Mouse (Mus musculus): Measurements from ENCODE around the gene Slco2a1.
"Not testable (repeated sequence)": the region's sequence is repeated elsewhere in the genome, so short reads cannot be mapped to it uniquely, and the experiment has no call there.

Gene Slco2a1

GRCm38 (mm10) chr9:103086736-103087135 lies 98.2 kb downstream of the Slco2a1 start:
- no peak for DNase-seq (ENCODE audit: low spot score)

- DNase-seq (ENCODE audit: low spot score), result no peak
These were observed 98.8 kb downstream of the Slco2a1 start for GRCm38 (mm10) chr9:103087301-103087700.

DNA sequence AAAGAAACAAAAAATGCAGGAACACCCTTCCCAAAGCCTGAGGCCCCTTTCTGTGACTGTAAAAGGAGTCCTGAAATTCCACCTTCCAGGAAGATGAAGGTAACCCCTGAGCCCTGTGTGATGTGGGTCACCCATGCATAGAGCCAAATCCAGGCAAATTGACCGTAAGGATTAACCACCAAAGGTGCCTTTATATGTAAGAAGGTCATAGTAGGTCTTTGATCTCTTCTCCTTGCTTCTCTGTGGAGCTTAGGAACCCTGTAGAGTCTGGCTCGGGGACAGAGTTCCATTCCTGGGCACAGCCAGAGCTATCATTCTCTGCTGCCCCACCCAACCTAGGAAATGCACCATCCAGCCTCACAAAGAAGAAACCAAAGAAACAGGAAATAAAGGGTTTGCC lies 100.1 kb downstream of the Slco2a1 start:
- no peak for DNase-seq (ENCODE audit: low spot score)

GRCm38 (mm10) chr9:103090116-103090875 lies 101.8 kb downstream of the Slco2a1 start:
- DNase-seq (ENCODE audit: low spot score), result no peak

DNA sequence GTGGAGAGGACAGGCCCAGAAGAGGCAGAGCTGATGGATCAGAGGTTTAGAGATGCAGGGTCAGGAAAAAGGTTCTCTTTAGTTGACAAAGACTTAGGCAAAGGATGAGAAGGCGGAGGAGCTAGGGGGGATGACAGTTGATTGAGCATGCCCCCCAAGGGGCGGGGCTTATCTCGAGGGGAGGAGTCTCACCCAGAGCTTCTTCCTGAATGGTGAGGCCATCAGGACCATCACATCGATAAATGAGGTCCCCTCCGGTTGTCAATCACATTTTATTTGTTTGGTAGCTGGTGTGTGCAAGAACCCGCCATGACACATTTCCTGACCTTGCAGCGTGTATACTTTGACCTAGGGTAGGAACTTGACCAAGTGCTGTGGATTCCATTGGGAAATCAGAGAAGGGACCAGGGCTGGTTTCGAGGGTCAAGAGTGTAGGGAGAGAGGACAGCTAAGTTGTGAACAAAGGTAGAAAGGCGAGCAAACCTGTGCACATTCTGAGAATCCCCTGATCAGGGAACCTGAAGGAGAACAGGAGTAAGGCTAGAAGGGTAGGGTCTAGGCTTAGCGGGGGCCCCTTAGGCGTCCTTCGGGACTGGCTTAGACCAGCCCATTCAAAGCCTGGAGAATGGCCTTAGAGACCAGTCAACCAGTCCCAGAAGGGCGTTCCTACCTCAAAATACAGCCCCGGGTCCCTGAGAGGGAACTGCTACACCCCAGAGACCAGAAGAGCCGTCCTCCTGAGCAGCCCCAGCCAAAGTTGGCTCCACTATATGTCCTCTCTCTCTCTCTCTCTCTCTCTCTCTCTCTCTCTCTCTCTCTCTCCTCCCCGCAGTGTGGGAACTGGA lies 102.7 kb downstream of the Slco2a1 start:
- DNase-seq (ENCODE audit: low spot score), result no peak

DNA sequence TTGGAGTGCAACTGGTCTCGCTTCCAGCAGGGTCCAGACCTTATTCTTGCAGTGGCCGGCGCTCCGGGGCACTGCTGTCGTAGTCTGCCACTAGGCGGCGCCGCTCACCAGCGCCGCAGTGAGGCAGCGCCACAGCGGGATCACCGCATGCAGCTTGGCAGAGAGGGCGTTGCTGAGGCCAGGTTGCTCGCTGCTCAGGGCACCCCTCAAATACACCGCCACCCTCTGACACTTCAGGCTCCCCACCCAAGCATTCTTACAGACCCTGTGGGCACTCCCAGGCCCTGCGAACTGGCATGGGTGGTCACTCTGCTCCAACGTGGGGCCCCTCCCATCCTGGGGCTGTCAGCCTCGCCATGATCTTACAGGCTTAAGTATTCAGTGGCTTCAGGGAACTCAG lies 103.7 kb downstream of the Slco2a1 start:
- no peak for DNase-seq (ENCODE audit: low spot score)

DNA sequence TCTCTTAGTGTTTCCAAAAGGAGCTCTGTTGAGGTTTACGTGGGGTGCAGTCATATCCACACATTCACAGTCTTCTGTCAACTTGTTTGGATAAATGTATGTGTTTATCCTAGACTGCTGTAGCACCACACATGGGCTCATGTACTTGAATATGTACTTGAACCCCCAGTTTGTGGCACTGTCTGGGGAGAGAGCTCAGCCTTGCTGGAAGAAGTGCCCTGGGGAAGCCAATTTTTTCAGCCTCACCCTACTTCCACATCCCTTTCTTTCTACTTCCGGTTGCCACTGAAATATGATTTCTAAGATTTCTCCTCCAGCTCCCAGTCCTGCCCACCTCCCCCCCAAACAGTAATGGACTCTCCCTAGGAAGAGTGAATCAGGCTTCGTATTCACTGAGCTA lies 105.2 kb downstream of the Slco2a1 start:
- DNase-seq (ENCODE audit: low spot score), result no peak

DNA sequence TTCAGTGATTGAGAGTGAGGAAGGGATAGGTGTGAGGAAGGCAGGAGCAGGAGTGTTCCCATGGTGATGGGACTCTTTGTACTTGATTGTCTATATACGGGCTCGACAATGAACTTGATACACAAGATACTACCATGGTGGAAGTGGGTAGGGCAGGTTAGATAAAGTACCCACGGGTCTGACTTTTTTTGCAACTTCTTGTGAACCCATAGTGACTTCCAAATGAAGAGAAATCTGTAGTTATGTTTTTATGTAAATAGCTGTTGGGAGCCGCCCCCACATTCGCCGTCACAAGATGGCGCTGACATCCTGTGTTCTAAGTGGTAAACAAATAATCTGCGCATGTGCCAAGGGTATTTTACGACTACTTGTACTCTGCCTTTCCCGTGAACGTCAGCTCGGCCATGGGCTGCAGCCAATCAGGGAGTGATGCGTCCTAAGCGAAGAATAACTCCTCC lies 119.9 kb downstream of the Slco2a1 start:
- not testable (repeated sequence) for DNase-seq (ENCODE audit: low spot score)

GRCm38 (mm10) chr9:103108943-103109670 lies 120.6 kb downstream of the Slco2a1 start:
- no peak for DNase-seq (ENCODE audit: low spot score)

DNA sequence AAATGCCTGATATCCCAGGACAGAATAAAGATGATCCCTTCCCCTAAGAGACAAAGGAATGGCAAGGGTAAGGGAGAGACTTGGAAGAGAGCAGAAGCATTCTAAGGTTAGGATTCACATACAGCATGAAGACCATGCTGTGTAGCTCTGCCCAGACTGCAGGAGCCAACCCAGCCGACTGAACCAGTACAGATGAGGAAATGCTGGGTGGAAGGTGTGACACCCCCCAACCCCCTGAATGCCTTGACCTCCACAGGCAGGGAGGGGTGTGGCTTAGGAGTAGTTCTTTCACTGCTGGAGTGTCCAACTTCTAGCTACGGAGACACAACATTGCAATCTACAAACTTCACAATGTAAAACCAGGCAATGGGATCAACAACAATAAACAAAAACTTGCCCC lies 121.4 kb downstream of the Slco2a1 start:
- DNase-seq (ENCODE audit: low spot score), result no peak

- DNase-seq (ENCODE audit: low spot score), result no peak
These were observed 122.4 kb downstream of the Slco2a1 start for GRCm38 (mm10) chr9:103110727-103111501.

DNA sequence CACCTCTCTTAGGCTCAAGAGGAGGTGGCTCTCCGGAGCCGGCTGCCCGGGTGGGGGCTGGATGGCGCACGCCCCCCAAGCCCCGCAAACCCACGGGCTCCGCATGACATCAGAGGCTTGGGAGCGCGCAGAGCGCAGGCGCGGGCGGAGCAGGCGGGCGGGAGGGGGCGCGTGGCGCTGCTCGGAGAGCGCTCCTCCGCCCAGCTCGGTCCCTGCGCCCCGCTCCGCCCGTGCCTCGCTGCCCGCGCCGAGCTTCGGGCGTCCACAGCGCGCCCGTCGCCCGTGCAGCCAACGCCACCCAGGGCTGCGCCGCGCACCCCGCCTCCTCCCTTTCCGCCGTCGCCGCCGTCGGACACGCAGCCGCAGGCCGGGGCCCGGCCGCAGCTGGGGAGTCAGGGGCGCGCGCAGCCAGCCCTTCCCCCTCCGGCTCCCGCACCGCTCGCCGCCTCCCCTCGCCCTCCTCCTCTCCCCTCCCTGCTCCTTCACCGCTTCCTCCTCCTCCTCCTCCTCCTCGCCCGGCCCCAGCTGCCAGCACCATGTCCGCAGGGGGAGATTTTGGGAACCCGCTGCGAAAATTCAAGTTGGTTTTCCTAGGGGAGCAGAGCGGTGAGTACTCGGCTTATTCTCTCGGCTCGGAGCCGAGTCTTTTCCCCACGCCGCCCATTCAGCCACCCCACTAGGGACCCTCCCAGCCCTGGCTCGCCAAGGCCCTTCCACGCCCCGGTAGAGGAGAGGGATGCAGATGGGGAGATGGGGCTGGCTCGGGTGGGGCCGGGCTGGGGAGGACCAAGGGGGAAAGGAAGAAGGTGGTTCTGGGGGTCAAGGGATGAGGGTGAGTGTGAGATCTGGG lies 123.3 kb downstream of the Slco2a1 start, which contains the start of gene Rab6b:
Rab6b (plus strand) TSS at position 167 of the 850 bp plus-strand sequence.
- peak; percentile 63 for DNase-seq (ENCODE audit: low spot score)

GRCm38 (mm10) chr9:103112471-103113271 lies 124.2 kb downstream of the Slco2a1 start:
- DNase-seq (ENCODE audit: low spot score), result no peak

DNA sequence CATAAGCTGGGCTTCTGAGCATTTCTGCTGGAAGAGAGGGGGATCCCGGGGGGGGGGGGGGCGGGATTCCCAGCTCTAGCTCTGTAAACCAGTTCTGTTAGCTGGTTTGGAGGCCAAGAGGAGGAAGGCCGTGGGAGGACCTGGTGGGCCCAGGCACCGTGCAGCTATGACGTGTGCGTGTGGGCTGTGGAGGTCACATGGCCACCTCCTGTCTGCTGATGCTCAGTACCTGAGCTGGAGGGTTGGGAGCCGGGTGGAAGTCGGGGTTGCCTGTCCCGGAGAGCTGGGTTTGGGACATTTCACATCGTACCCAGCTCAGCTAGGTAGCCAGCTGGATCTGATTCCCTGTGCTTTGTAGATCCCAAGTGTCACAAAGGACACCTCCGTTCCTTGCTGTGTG lies 124.8 kb downstream of the Slco2a1 start:
- DNase-seq (ENCODE audit: low spot score), result no peak

GRCm38 (mm10) chr9:103114326-103114725 lies 125.8 kb downstream of the Slco2a1 start:
- no peak for DNase-seq (ENCODE audit: low spot score)

DNA sequence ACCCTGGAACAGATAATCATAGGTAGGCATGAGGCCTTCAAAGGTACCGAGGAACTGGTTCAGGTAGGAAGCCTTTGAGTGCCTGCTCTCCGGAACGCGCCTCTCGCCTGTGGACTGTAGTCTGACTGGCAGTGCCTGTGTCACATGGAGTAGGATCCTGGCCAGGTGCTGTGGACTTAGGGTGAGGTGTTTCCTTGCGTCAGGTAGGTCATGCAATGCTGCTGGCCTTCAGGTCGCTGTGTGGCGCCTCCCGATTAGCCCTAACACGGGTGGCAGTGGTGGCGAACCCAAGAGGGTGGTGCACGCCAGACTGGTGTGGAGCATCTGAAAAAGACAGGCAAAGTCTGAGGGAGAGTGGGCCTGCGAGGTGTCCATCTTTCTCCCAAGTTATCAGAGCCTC lies 126.4 kb downstream of the Slco2a1 start:
- DNase-seq (ENCODE audit: low spot score), result no peak

DNA sequence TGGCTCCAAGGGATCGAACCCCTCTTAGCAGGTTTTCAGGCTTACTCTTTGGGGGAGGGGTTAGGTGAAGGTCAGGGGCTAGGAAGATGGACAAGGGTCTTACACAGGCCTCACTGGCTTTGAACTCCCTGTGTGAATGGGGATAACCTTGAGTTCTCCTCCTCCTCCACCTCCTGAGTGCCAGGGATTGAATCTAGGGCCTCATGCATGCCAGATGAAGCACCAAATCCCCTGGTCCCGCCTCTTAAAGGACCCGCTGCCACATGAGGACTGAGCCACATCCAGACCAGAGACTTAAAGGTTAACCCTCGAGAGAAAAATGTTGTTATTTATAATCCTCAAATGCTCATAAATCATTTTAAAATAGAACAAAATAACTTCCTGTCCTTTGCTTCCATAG lies 128.4 kb downstream of the Slco2a1 start:
- no peak for DNase-seq (ENCODE audit: low spot score)

GRCm38 (mm10) chr9:103117495-103117894 lies 129.0 kb downstream of the Slco2a1 start:
- no peak for DNase-seq (ENCODE audit: low spot score)

GRCm38 (mm10) chr9:103117951-103118350 lies 129.4 kb downstream of the Slco2a1 start:
- DNase-seq (ENCODE audit: low spot score), result no peak
